Mouse (Mus musculus): ENCODE measurements around the gene Arhgap10. TPM values are rescaled to one million over a fixed set of nuclear protein-coding genes. Genes with fewer than 3 reads are reported as not detected.

Gene Arhgap10
- polyA plus RNA-seq, 1 experiment: 17.6 TPM

- no peaks in the 10 kb centered on the region for H3K36me3 ChIP-seq (ENCODE audit: control insufficient read depth, insufficient read depth)
- TF ChIP-seq MAX (IDR thresholded peaks at IDR 0.05) (no peak), CEBPB (IDR thresholded peaks at IDR 0.05; ENCODE audit: low read depth) (no peak), FOSL1 (IDR thresholded peaks at IDR 0.05; ENCODE audit: insufficient read depth, low read length, poor library complexity, severe bottlenecking) (no peak), CTCF (IDR thresholded peaks at IDR 0.05; ENCODE audit: control insufficient read depth, insufficient read depth, insufficient read length) (no peak), USF1 (IDR thresholded peaks at IDR 0.05; ENCODE audit: low read depth) (no peak), MYOG (IDR thresholded peaks at IDR 0.05; ENCODE audit: control insufficient read depth, extremely low read depth, insufficient read length) (no peak), MYOD1 (IDR thresholded peaks at IDR 0.05; ENCODE audit: control insufficient read depth, insufficient read length, low read depth) (no peak)
- peaks cover 75% of the 10 kb centered on the region for H3K79me3 ChIP-seq (ENCODE audit: low read depth)
- H3K27me3 ChIP-seq (ENCODE audit: control insufficient read depth, insufficient read depth, insufficient read length): no peaks in the 10 kb centered on the region
- H3K4me3 ChIP-seq (ENCODE audit: insufficient read depth, poor library complexity, severe bottlenecking): no peak overlapping the region
- H3ac ChIP-seq (ENCODE audit: control insufficient read depth, insufficient read length, low read depth): no peak overlapping the region
- H3K79me2 ChIP-seq (ENCODE audit: control insufficient read depth, insufficient read depth): peaks cover 99% of the 10 kb centered on the region
These were observed 15.2 kb downstream of the Arhgap10 start for GRCm38 (mm10) chr8:77502547-77502946.

GRCm38 (mm10) chr8:77501131-77501530 lies 16.6 kb downstream of the Arhgap10 start:
- Histone ChIP-seq H3ac (ENCODE audit: control insufficient read depth, insufficient read length, low read depth) (no peak overlapping the region), H3K79me2 (ENCODE audit: control insufficient read depth, insufficient read depth) (peaks cover 99% of the 10 kb centered on the region), H3K27me3 (ENCODE audit: control insufficient read depth, insufficient read depth, insufficient read length) (no peaks in the 10 kb centered on the region), H3K79me3 (ENCODE audit: low read depth) (peaks cover 71% of the 10 kb centered on the region), H3K4me3 (ENCODE audit: insufficient read depth, poor library complexity, severe bottlenecking) (no peak overlapping the region), H3K36me3 (ENCODE audit: control insufficient read depth, insufficient read depth) (no peaks in the 10 kb centered on the region)
- no peak for TF ChIP-seq CEBPB (IDR thresholded peaks at IDR 0.05; ENCODE audit: low read depth)
- no peak for TF ChIP-seq FOSL1 (IDR thresholded peaks at IDR 0.05; ENCODE audit: insufficient read depth, low read length, poor library complexity, severe bottlenecking)
- TF ChIP-seq CTCF (IDR thresholded peaks at IDR 0.05; ENCODE audit: control insufficient read depth, insufficient read depth, insufficient read length): no peak
- no peak for TF ChIP-seq USF1 (IDR thresholded peaks at IDR 0.05; ENCODE audit: low read depth)
- TF ChIP-seq MYOG (IDR thresholded peaks at IDR 0.05; ENCODE audit: control insufficient read depth, extremely low read depth, insufficient read length): no peak
- no peak for TF ChIP-seq MAX (IDR thresholded peaks at IDR 0.05)
- no peak for TF ChIP-seq MYOD1 (IDR thresholded peaks at IDR 0.05; ENCODE audit: control insufficient read depth, insufficient read length, low read depth)

- Histone ChIP-seq H3K79me3 (ENCODE audit: low read depth) (peaks cover 72% of the 10 kb centered on the region), H3K36me3 (ENCODE audit: control insufficient read depth, insufficient read depth) (no peaks in the 10 kb centered on the region), H3K79me2 (ENCODE audit: control insufficient read depth, insufficient read depth) (peaks cover 99% of the 10 kb centered on the region), H3ac (ENCODE audit: control insufficient read depth, insufficient read length, low read depth) (no peak overlapping the region), H3K27me3 (ENCODE audit: control insufficient read depth, insufficient read depth, insufficient read length) (no peaks in the 10 kb centered on the region), H3K4me3 (ENCODE audit: insufficient read depth, poor library complexity, severe bottlenecking) (no peak overlapping the region)
- TF ChIP-seq MYOD1 (IDR thresholded peaks at IDR 0.05; ENCODE audit: control insufficient read depth, insufficient read length, low read depth): no peak
- TF ChIP-seq CEBPB (IDR thresholded peaks at IDR 0.05; ENCODE audit: low read depth): no peak
- TF ChIP-seq MYOG (IDR thresholded peaks at IDR 0.05; ENCODE audit: control insufficient read depth, extremely low read depth, insufficient read length): no peak
- TF ChIP-seq USF1 (IDR thresholded peaks at IDR 0.05; ENCODE audit: low read depth): no peak
- no peak for TF ChIP-seq MAX (IDR thresholded peaks at IDR 0.05)
- TF ChIP-seq FOSL1 (IDR thresholded peaks at IDR 0.05; ENCODE audit: insufficient read depth, low read length, poor library complexity, severe bottlenecking): no peak
- no peak for TF ChIP-seq CTCF (IDR thresholded peaks at IDR 0.05; ENCODE audit: control insufficient read depth, insufficient read depth, insufficient read length)
These were observed 17.5 kb downstream of the Arhgap10 start for GRCm38 (mm10) chr8:77500264-77500663.

- H3K79me3 ChIP-seq (ENCODE audit: low read depth): peaks cover 68% of the 10 kb centered on the region
- H3ac ChIP-seq (ENCODE audit: control insufficient read depth, insufficient read length, low read depth): no peak overlapping the region
- H3K4me3 ChIP-seq (ENCODE audit: insufficient read depth, poor library complexity, severe bottlenecking): no peak overlapping the region
- TF ChIP-seq CTCF (IDR thresholded peaks at IDR 0.05; ENCODE audit: control insufficient read depth, insufficient read depth, insufficient read length) (no peak), MYOG (IDR thresholded peaks at IDR 0.05; ENCODE audit: control insufficient read depth, extremely low read depth, insufficient read length) (no peak), USF1 (IDR thresholded peaks at IDR 0.05; ENCODE audit: low read depth) (no peak)
- H3K27me3 ChIP-seq (ENCODE audit: control insufficient read depth, insufficient read depth, insufficient read length): no peaks in the 10 kb centered on the region
- peaks cover 91% of the 10 kb centered on the region for H3K79me2 ChIP-seq (ENCODE audit: control insufficient read depth, insufficient read depth)
- no peaks in the 10 kb centered on the region for H3K36me3 ChIP-seq (ENCODE audit: control insufficient read depth, insufficient read depth)
These were observed 20.3 kb downstream of the Arhgap10 start for GRCm38 (mm10) chr8:77497442-77497841.

- Histone ChIP-seq H3K79me3 (ENCODE audit: low read depth) (peaks cover 62% of the 10 kb centered on the region), H3ac (ENCODE audit: control insufficient read depth, insufficient read length, low read depth) (no peak overlapping the region), H3K27me3 (ENCODE audit: control insufficient read depth, insufficient read depth, insufficient read length) (no peaks in the 10 kb centered on the region), H3K79me2 (ENCODE audit: control insufficient read depth, insufficient read depth) (peaks cover 89% of the 10 kb centered on the region), H3K4me3 (ENCODE audit: insufficient read depth, poor library complexity, severe bottlenecking) (no peak overlapping the region), H3K36me3 (ENCODE audit: control insufficient read depth, insufficient read depth) (no peaks in the 10 kb centered on the region)
- no peak for TF ChIP-seq MYOG (IDR thresholded peaks at IDR 0.05; ENCODE audit: control insufficient read depth, extremely low read depth, insufficient read length)
- no peak for TF ChIP-seq CTCF (IDR thresholded peaks at IDR 0.05; ENCODE audit: control insufficient read depth, insufficient read depth, insufficient read length)
- TF ChIP-seq USF1 (IDR thresholded peaks at IDR 0.05; ENCODE audit: low read depth): no peak
- TF ChIP-seq MYOD1 (IDR thresholded peaks at IDR 0.05; ENCODE audit: control insufficient read depth, insufficient read length, low read depth): no peak
- TF ChIP-seq FOSL1 (IDR thresholded peaks at IDR 0.05; ENCODE audit: insufficient read depth, low read length, poor library complexity, severe bottlenecking): no peak
- TF ChIP-seq MAX (IDR thresholded peaks at IDR 0.05): no peak
- TF ChIP-seq CEBPB (IDR thresholded peaks at IDR 0.05; ENCODE audit: low read depth): no peak
These were observed 21.5 kb downstream of the Arhgap10 start for GRCm38 (mm10) chr8:77496253-77496652.
